Mouse (Mus musculus): Measurements from ENCODE around the gene Cops4. TPM values are rescaled to one million over a fixed set of nuclear protein-coding genes. Genes with fewer than 3 reads are reported as not detected.

The Cops4 gene
- polyA plus RNA-seq, 1 experiment = 14.0 TPM

- TF ChIP-seq POLR2A (IDR thresholded peaks at IDR 0.05; ENCODE audit: low read depth, low read length) = no peak
- TF ChIP-seq CTCF (IDR thresholded peaks at IDR 0.05; ENCODE audit: extremely low read depth, insufficient read length, insufficient replicate concordance, low read depth, low read length) = no peak
- Histone ChIP-seq H3K36me3 (ENCODE audit: control insufficient read depth, insufficient read depth, low read length) (peaks cover 48% of the 10 kb centered on the region), H3K4me1 (ENCODE audit: control insufficient read depth, insufficient read depth, insufficient read length, low read length) (no peaks in the 10 kb centered on the region), H3K27ac (ENCODE audit: insufficient read depth, low read depth, low read length) (no peak overlapping the region), H3K4me3 (ENCODE audit: low read depth, low read length) (no peak overlapping the region), H3K27me3 (ENCODE audit: control insufficient read depth, insufficient read depth, low read length) (no peaks in the 10 kb centered on the region)
- 80% methylated on average over 7 of the region's 7 CpGs for WGBS
Observed at GRCm38 (mm10) chr5:100535826-100536225, 17.7 kb downstream of the Cops4 start.

- Histone ChIP-seq H3K27ac (ENCODE audit: insufficient read depth, low read depth, low read length) (no peak overlapping the region), H3K36me3 (ENCODE audit: control insufficient read depth, insufficient read depth, low read length) (peaks cover 44% of the 10 kb centered on the region), H3K27me3 (ENCODE audit: control insufficient read depth, insufficient read depth, low read length) (no peaks in the 10 kb centered on the region), H3K4me1 (ENCODE audit: control insufficient read depth, insufficient read depth, insufficient read length, low read length) (no peaks in the 10 kb centered on the region), H3K4me3 (ENCODE audit: low read depth, low read length) (no peak overlapping the region)
- TF ChIP-seq CTCF (IDR thresholded peaks at IDR 0.05; ENCODE audit: extremely low read depth, insufficient read length, insufficient replicate concordance, low read depth, low read length) (no peak), POLR2A (IDR thresholded peaks at IDR 0.05; ENCODE audit: low read depth, low read length) (no peak)
- WGBS = 71% methylated on average over 3 of the region's 3 CpGs
Observed at GRCm38 (mm10) chr5:100536638-100537037, 18.5 kb downstream of the Cops4 start.

- no peaks in the 10 kb centered on the region for H3K27me3 ChIP-seq (ENCODE audit: control insufficient read depth, insufficient read depth, low read length)
- peaks cover 36% of the 10 kb centered on the region for H3K36me3 ChIP-seq (ENCODE audit: control insufficient read depth, insufficient read depth, low read length)
- H3K27ac ChIP-seq (ENCODE audit: insufficient read depth, low read depth, low read length) = no peak overlapping the region
- WGBS = 80% methylated on average over 6 of the region's 6 CpGs
- peaks cover 7% of the 10 kb centered on the region; the same call in 1 of the 2 replicates for H3K4me1 ChIP-seq (ENCODE audit: control insufficient read depth, insufficient read depth, insufficient read length, low read length)
- H3K4me3 ChIP-seq (ENCODE audit: low read depth, low read length) = no peak overlapping the region
- TF ChIP-seq POLR2A (IDR thresholded peaks at IDR 0.05; ENCODE audit: low read depth, low read length) (no peak), CTCF (IDR thresholded peaks at IDR 0.05; ENCODE audit: extremely low read depth, insufficient read length, insufficient replicate concordance, low read depth, low read length) (peak; percentile 37; the same call in 1 of the 2 replicates)
Observed at GRCm38 (mm10) chr5:100546294-100547080, 28.4 kb downstream of the Cops4 start.

- TF ChIP-seq POLR2A (IDR thresholded peaks at IDR 0.05; ENCODE audit: low read depth, low read length) (no peak), CTCF (IDR thresholded peaks at IDR 0.05; ENCODE audit: extremely low read depth, insufficient read length, insufficient replicate concordance, low read depth, low read length) (no peak)
- 24% methylated on average over 2 of the region's 2 CpGs for WGBS
- H3K27ac ChIP-seq (ENCODE audit: insufficient read depth, low read depth, low read length) = peak overlapping the region; percentile 66
Observed at GRCm38 (mm10) chr5:100548236-100548635, 30.1 kb downstream of the Cops4 start.

GRCm38 (mm10) chr5:100549311-100549710 lies 31.2 kb downstream of the Cops4 start:
- no peaks in the 10 kb centered on the region for H3K27me3 ChIP-seq (ENCODE audit: control insufficient read depth, insufficient read depth, low read length)
- peaks cover 7% of the 10 kb centered on the region; the same call in 1 of the 2 replicates for H3K4me1 ChIP-seq (ENCODE audit: control insufficient read depth, insufficient read depth, insufficient read length, low read length)
- TF ChIP-seq POLR2A (IDR thresholded peaks at IDR 0.05; ENCODE audit: low read depth, low read length) (no peak), CTCF (IDR thresholded peaks at IDR 0.05; ENCODE audit: extremely low read depth, insufficient read length, insufficient replicate concordance, low read depth, low read length) (no peak)
- H3K4me3 ChIP-seq (ENCODE audit: low read depth, low read length) = no peak overlapping the region
- peaks cover 37% of the 10 kb centered on the region for H3K36me3 ChIP-seq (ENCODE audit: control insufficient read depth, insufficient read depth, low read length)
- WGBS = 73% methylated on average over 4 of the region's 4 CpGs
- H3K27ac ChIP-seq (ENCODE audit: insufficient read depth, low read depth, low read length) = no peak overlapping the region

More at GRCm38 (mm10) chr5:100548236-100548635, 30.1 kb downstream of the Cops4 start:
- H3K4me1 ChIP-seq (ENCODE audit: control insufficient read depth, insufficient read depth, insufficient read length, low read length) = peaks cover 7% of the 10 kb centered on the region; the same call in 1 of the 2 replicates
- H3K4me3 ChIP-seq (ENCODE audit: low read depth, low read length) = no peak overlapping the region
- H3K36me3 ChIP-seq (ENCODE audit: control insufficient read depth, insufficient read depth, low read length) = peaks cover 31% of the 10 kb centered on the region
- H3K27me3 ChIP-seq (ENCODE audit: control insufficient read depth, insufficient read depth, low read length) = no peaks in the 10 kb centered on the region

GRCm38 (mm10) chr5:100550151-100550550 lies 32.0 kb downstream of the Cops4 start:
- Histone ChIP-seq H3K4me3 (ENCODE audit: low read depth, low read length) (no peak overlapping the region), H3K27me3 (ENCODE audit: control insufficient read depth, insufficient read depth, low read length) (no peaks in the 10 kb centered on the region), H3K27ac (ENCODE audit: insufficient read depth, low read depth, low read length) (no peak overlapping the region), H3K36me3 (ENCODE audit: control insufficient read depth, insufficient read depth, low read length) (peaks cover 38% of the 10 kb centered on the region), H3K4me1 (ENCODE audit: control insufficient read depth, insufficient read depth, insufficient read length, low read length) (peaks cover 7% of the 10 kb centered on the region; the same call in 1 of the 2 replicates)
- TF ChIP-seq POLR2A (IDR thresholded peaks at IDR 0.05; ENCODE audit: low read depth, low read length) (no peak), CTCF (IDR thresholded peaks at IDR 0.05; ENCODE audit: extremely low read depth, insufficient read length, insufficient replicate concordance, low read depth, low read length) (no peak)
- 51% methylated on average over 1 of the region's 1 CpGs for WGBS

- Histone ChIP-seq H3K36me3 (ENCODE audit: control insufficient read depth, insufficient read depth, low read length) (peaks cover 44% of the 10 kb centered on the region), H3K27ac (ENCODE audit: insufficient read depth, low read depth, low read length) (no peak overlapping the region), H3K4me3 (ENCODE audit: low read depth, low read length) (no peak overlapping the region), H3K4me1 (ENCODE audit: control insufficient read depth, insufficient read depth, insufficient read length, low read length) (peaks cover 7% of the 10 kb centered on the region; the same call in 1 of the 2 replicates), H3K27me3 (ENCODE audit: control insufficient read depth, insufficient read depth, low read length) (no peaks in the 10 kb centered on the region)
- TF ChIP-seq POLR2A (IDR thresholded peaks at IDR 0.05; ENCODE audit: low read depth, low read length) = no peak
- TF ChIP-seq CTCF (IDR thresholded peaks at IDR 0.05; ENCODE audit: extremely low read depth, insufficient read length, insufficient replicate concordance, low read depth, low read length) = no peak
- WGBS = 64% methylated on average over 2 of the region's 2 CpGs
Observed at GRCm38 (mm10) chr5:100551952-100552351, 33.8 kb downstream of the Cops4 start.
